Mouse (Mus musculus): Measurements from ENCODE around the gene Exoc4. TPM values are rescaled to one million over a fixed set of nuclear protein-coding genes. Genes with fewer than 3 reads are reported as not detected.
A peak's percentile ranks its signal among the peaks of the same experiment; 100 is the strongest.

The Exoc4 gene
- polyA plus RNA-seq, 2 experiments, result 16.8 to 24.2 TPM

DNA sequence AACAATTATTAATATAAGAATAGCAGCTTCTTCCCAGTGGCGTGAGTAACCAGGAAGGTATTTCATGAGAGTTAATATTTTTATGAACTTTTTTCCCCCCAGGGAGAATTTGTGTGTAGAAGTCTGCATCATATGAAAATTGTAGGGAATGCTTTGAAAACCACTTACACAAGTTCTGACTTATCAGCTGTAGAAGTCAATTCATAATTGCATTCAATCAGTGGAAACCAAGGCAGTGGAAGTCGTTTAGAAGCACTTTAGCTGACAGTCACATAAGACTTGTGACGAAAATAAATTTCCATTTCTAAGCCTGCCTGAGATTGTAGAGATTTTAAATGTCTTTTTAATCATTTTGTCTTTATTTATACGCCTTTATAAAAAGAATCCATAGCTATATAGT is 35.1 kb downstream of the Exoc4 start:
- Histone ChIP-seq H3K4me3 (replicated peaks; ENCODE audit: low read length) (no peak overlapping the region), H3K9me3 (ENCODE audit: control insufficient read depth, low read length) (no peaks in the 10 kb centered on the region), H3K4me1 (ENCODE audit: control insufficient read depth, insufficient read depth, low read length) (no peaks in the 10 kb centered on the region), H3K9ac (ENCODE audit: low read depth, low read length, severe bottlenecking) (no peak overlapping the region), H3K4me2 (replicated peaks; ENCODE audit: low read depth, low read length, severe bottlenecking) (no peak overlapping the region), H3K27me3 (ENCODE audit: control insufficient read depth, insufficient read depth, low read length) (no peaks in the 10 kb centered on the region), H3K36me3 (ENCODE audit: control insufficient read depth, insufficient read depth, low read length) (no peaks in the 10 kb centered on the region), H3K27ac (replicated peaks; ENCODE audit: low read depth, low read length) (no peak overlapping the region)
- no peak for ATAC-seq (ENCODE audit: low FRiP score, low read depth)
- TF ChIP-seq POLR2A (IDR thresholded peaks at IDR 0.05; ENCODE audit: borderline replicate concordance, extremely low read depth, insufficient read depth, insufficient read length), result no peak
- 62% methylated on average over 4 of the region's 4 CpGs for WGBS
- no peak for DNase-seq (ENCODE audit: low spot score)

DNA sequence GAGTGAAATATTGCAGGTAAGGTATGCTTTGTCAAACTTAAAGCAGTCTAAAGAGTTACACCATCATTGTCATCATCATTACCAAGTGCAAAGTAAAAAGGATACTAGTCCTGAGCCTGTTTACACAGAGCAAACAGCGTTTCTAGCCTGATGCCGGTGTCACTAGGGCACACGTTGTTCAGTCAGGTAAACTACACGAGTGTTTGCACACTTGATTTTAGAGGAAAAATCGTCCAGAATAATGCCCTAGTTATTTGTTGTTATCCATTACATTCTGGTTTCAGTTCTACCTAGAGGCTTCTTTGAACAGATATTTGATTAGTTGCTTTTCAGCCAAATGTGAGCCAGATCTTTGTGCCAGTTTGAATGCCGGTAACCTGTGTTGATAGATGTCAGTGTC is 37.5 kb downstream of the Exoc4 start:
- H3K4me3 ChIP-seq (replicated peaks; ENCODE audit: low read length), result no peak overlapping the region
- WGBS, result 76% methylated on average over 6 of the region's 6 CpGs
- H3K27ac ChIP-seq (replicated peaks; ENCODE audit: low read depth, low read length), result no peak overlapping the region
- H3K4me1 ChIP-seq (ENCODE audit: control insufficient read depth, insufficient read depth, low read length), result no peaks in the 10 kb centered on the region
- H3K9ac ChIP-seq (ENCODE audit: low read depth, low read length, severe bottlenecking), result no peak overlapping the region
- DNase-seq (ENCODE audit: low spot score), result no peak
- no peak for TF ChIP-seq POLR2A (IDR thresholded peaks at IDR 0.05; ENCODE audit: borderline replicate concordance, extremely low read depth, insufficient read depth, insufficient read length)
- no peaks in the 10 kb centered on the region for H3K36me3 ChIP-seq (ENCODE audit: control insufficient read depth, insufficient read depth, low read length)
- no peaks in the 10 kb centered on the region for H3K9me3 ChIP-seq (ENCODE audit: control insufficient read depth, low read length)
- H3K4me2 ChIP-seq (replicated peaks; ENCODE audit: low read depth, low read length, severe bottlenecking), result no peak overlapping the region
- no peaks in the 10 kb centered on the region for H3K27me3 ChIP-seq (ENCODE audit: control insufficient read depth, insufficient read depth, low read length)
- ATAC-seq (ENCODE audit: low FRiP score, low read depth), result no peak

DNA sequence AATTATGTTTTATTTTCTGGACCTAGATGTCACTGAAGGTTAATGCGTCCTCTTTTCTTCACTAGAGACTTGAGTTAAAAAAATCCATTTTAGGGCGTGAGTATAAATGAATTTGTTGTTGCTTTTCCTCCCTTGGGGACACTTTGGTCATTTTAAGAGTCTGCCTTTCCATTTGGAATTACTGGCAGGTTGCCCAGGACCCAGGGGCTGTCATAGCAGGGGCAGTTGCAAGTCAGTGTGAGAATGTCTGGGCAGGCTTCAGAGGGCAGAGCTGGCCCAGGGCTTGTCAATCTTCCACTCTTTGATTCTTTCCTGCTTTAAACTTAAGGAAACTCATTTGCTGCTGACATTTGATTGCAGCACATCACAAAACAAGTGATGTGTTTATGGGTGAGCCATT is 45.7 kb downstream of the Exoc4 start:
- TF ChIP-seq POLR2A (IDR thresholded peaks at IDR 0.05; ENCODE audit: borderline replicate concordance, extremely low read depth, insufficient read depth, insufficient read length), result no peak
- Histone ChIP-seq H3K4me2 (replicated peaks; ENCODE audit: low read depth, low read length, severe bottlenecking) (no peak overlapping the region), H3K27me3 (ENCODE audit: control insufficient read depth, insufficient read depth, low read length) (no peaks in the 10 kb centered on the region), H3K27ac (replicated peaks; ENCODE audit: low read depth, low read length) (no peak overlapping the region), H3K36me3 (ENCODE audit: control insufficient read depth, insufficient read depth, low read length) (no peaks in the 10 kb centered on the region), H3K4me1 (ENCODE audit: control insufficient read depth, insufficient read depth, low read length) (no peaks in the 10 kb centered on the region), H3K9me3 (ENCODE audit: control insufficient read depth, low read length) (no peaks in the 10 kb centered on the region), H3K9ac (ENCODE audit: low read depth, low read length, severe bottlenecking) (no peak overlapping the region), H3K4me3 (replicated peaks; ENCODE audit: low read length) (no peak overlapping the region)
- ATAC-seq (ENCODE audit: low FRiP score, low read depth) (no peak), DNase-seq (ENCODE audit: low spot score) (peak; percentile 11)
- 31% methylated on average over 2 of the region's 2 CpGs for WGBS

DNA sequence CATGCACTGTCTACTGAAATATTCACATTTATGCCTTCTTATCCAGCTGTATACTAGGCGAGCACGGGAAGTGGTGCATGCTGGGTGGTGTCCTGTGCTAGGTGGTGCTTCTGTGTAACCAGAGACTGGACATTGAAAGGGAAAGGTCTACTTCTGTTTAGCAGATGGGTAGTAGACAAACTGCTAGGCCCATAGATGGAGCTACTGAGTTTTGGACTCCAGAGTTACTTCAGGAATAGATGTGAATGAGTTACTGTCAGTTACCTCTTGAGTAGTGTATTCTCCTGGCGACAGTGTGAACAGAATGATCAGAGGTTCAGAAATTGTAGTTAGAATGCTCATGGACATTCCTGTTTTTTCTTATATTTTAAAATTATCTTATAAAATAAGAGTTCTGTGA is 48.7 kb downstream of the Exoc4 start:
- WGBS, result 84% methylated on average over 3 of the region's 3 CpGs
- Histone ChIP-seq H3K27me3 (ENCODE audit: control insufficient read depth, insufficient read depth, low read length) (no peaks in the 10 kb centered on the region), H3K9me3 (ENCODE audit: control insufficient read depth, low read length) (no peaks in the 10 kb centered on the region), H3K4me3 (replicated peaks; ENCODE audit: low read length) (no peak overlapping the region), H3K4me1 (ENCODE audit: control insufficient read depth, insufficient read depth, low read length) (no peaks in the 10 kb centered on the region), H3K27ac (replicated peaks; ENCODE audit: low read depth, low read length) (no peak overlapping the region), H3K4me2 (replicated peaks; ENCODE audit: low read depth, low read length, severe bottlenecking) (no peak overlapping the region), H3K9ac (ENCODE audit: low read depth, low read length, severe bottlenecking) (no peak overlapping the region), H3K36me3 (ENCODE audit: control insufficient read depth, insufficient read depth, low read length) (no peaks in the 10 kb centered on the region)
- DNase-seq (ENCODE audit: low spot score), result no peak
- TF ChIP-seq POLR2A (IDR thresholded peaks at IDR 0.05; ENCODE audit: borderline replicate concordance, extremely low read depth, insufficient read depth, insufficient read length), result no peak
- ATAC-seq (ENCODE audit: low FRiP score, low read depth), result no peak

DNA sequence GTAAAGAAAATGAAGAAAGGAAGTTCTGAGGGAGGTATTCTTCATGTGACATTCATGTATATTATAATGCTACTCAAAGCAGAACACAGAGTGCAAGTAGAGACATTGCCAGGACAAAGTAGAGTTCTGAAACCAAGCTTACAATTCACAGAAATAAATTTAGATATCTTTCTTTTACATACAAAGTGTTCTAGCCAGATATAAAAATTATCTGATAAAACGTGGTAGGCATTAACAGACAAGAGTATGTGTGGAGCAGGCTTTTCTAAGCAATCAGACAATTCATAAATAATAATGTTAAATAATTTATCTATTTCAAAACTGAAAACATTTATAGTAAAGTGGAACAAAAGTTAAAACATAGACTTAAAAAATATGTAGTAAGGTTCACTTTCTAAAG is 49.9 kb downstream of the Exoc4 start:
- no peaks in the 10 kb centered on the region for H3K27me3 ChIP-seq (ENCODE audit: control insufficient read depth, insufficient read depth, low read length)
- H3K27ac ChIP-seq (replicated peaks; ENCODE audit: low read depth, low read length), result no peak overlapping the region
- no peak for ATAC-seq (ENCODE audit: low FRiP score, low read depth)
- H3K4me1 ChIP-seq (ENCODE audit: control insufficient read depth, insufficient read depth, low read length), result no peaks in the 10 kb centered on the region
- no peak for DNase-seq (ENCODE audit: low spot score)
- H3K4me2 ChIP-seq (replicated peaks; ENCODE audit: low read depth, low read length, severe bottlenecking), result no peak overlapping the region
- no peaks in the 10 kb centered on the region for H3K9me3 ChIP-seq (ENCODE audit: control insufficient read depth, low read length)
- WGBS, result 69% methylated on average over 1 of the region's 1 CpGs
- H3K9ac ChIP-seq (ENCODE audit: low read depth, low read length, severe bottlenecking), result no peak overlapping the region
- TF ChIP-seq POLR2A (IDR thresholded peaks at IDR 0.05; ENCODE audit: borderline replicate concordance, extremely low read depth, insufficient read depth, insufficient read length), result no peak
- no peak overlapping the region for H3K4me3 ChIP-seq (replicated peaks; ENCODE audit: low read length)
- no peaks in the 10 kb centered on the region for H3K36me3 ChIP-seq (ENCODE audit: control insufficient read depth, insufficient read depth, low read length)

DNA sequence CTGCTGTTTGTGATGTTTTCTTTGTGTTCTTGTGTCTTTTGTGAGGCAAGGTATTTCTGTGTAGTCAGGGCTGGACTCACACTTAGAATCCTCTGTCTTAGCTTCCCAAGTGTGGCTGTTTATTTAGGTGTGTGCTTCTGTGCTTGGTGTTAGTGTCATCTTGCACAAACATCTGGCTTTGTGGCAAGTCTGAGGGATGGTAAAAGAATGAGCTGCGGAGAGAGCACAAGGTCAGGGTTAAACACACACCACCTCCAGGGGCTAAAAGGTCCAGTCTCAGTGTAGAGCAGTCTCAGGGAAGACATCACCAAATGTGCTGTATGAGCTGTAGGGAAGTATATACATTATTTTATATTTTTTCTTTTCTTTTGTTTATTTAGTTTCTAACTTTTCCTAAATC is 57.1 kb downstream of the Exoc4 start:
- no peak overlapping the region for H3K4me2 ChIP-seq (replicated peaks; ENCODE audit: low read depth, low read length, severe bottlenecking)
- H3K4me1 ChIP-seq (ENCODE audit: control insufficient read depth, insufficient read depth, low read length), result no peaks in the 10 kb centered on the region
- no peaks in the 10 kb centered on the region for H3K27me3 ChIP-seq (ENCODE audit: control insufficient read depth, insufficient read depth, low read length)
- H3K36me3 ChIP-seq (ENCODE audit: control insufficient read depth, insufficient read depth, low read length), result no peaks in the 10 kb centered on the region
- TF ChIP-seq POLR2A (IDR thresholded peaks at IDR 0.05; ENCODE audit: borderline replicate concordance, extremely low read depth, insufficient read depth, insufficient read length), result no peak
- no peak overlapping the region for H3K27ac ChIP-seq (replicated peaks; ENCODE audit: low read depth, low read length)
- H3K4me3 ChIP-seq (replicated peaks; ENCODE audit: low read length), result no peak overlapping the region
- WGBS, result 73% methylated on average over 1 of the region's 1 CpGs
- no peak overlapping the region for H3K9ac ChIP-seq (ENCODE audit: low read depth, low read length, severe bottlenecking)
- DNase-seq (ENCODE audit: low spot score) (no peak), ATAC-seq (ENCODE audit: low FRiP score, low read depth) (no peak)
- H3K9me3 ChIP-seq (ENCODE audit: control insufficient read depth, low read length), result no peaks in the 10 kb centered on the region

Data from limb, embryonic 14.5 days (tissue).